Mouse (Mus musculus): Measurements from ENCODE around the gene Unc13d.
A peak's percentile ranks its signal among the peaks of the same experiment; 100 is the strongest.

The Unc13d gene

DNA sequence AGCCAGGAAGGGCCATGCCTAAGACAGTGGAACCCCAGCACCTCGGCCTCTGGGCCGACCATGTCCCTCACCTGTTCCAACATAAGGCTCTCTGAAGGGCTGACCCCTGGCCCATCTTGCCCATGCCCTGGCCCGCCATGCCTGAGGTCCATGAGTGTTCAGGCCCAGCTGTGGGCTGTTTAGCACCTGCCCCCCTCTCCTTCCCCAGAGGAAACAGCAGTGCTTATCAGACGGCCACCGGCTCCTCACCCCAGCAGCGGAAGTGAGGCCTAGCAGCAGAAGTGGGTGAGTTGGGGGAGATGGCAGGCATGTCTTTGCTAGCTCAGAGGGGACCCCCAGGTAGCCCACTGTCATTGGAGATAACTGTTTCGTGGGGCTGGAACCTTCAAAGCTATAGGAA, 925 bp downstream of the Unc13d start:
- no peak for DNase-seq (ENCODE audit: low spot score)

DNA sequence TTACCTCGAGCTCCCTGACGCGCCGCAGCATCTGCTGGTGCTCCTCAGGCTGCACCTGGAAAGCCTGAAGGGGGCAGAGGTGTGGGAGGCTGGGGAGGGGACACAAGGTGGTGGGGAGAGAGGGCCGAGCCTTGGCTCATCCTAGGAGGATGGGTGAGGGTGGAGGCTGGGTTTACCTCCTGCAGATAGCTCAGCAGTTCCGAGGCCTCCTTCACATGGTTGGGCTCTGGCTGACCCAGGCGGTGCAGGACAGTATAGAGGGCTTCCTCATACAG, 1.6 kb downstream of the Unc13d start:
- no peak for DNase-seq (ENCODE audit: low spot score)

DNA sequence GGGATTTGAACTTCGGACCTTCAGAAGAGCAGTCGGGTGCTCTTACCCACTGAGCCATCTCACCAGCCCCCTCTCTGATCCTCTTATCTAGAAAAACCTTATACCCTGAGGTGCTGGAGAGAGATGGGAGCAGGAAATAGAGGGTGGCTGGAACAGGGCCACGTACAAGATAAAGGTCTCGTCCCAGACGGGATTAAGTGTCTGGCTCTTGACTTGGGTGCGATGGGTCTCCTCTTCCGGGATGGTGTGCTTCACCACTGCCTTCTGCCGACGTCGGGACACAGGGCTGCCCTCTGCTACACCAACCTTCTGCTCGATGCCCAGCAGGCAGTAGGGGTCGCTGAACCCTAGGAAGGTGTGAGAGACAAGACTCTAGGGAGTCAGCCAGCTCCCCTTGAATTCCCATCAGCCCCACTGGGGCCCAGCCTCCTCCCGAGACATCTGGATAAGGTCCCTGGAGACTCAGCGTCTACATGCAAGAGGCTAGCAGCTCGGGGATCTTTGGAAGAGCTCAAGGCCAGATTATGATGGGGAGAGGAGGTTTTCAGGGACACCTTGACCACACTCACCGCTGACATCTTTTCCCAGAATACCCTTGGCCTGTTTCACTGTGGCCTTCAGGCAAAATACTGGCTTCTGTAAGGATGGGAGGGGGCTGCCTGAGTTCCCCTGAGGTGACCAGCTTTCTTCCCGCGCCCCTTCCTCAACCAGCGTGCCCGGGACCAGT, 2.1 kb downstream of the Unc13d start:
- DNase-seq (ENCODE audit: low spot score), result no peak

DNA sequence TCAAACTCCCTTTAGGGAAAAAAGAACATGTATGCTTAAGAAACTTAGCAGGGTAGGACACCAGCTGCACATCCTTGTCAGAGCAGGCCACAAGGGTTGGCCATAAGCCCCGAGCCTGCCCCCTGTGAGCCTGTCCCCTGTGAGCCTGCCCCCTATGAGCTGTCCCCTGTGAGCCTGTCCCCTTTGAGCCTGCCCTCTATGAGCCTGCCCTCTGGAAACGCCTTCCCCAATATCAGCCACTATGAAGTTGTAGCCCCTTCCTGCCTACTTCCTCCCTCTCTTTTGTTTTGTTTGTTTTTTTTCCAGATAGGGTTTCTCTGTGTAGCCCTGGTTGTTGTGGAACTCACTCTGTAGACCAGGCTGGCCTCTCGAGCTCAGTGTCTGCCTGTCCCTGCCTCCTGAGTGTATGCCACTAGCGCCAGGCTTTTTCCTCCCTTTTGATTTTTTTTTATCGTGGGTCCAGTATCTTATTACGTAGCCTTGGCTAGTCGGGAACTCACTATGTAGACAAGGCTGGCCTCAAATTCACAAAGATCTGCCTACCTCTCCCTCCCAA, 3.2 kb downstream of the Unc13d start:
- DNase-seq (ENCODE audit: low spot score), result no peak

DNA sequence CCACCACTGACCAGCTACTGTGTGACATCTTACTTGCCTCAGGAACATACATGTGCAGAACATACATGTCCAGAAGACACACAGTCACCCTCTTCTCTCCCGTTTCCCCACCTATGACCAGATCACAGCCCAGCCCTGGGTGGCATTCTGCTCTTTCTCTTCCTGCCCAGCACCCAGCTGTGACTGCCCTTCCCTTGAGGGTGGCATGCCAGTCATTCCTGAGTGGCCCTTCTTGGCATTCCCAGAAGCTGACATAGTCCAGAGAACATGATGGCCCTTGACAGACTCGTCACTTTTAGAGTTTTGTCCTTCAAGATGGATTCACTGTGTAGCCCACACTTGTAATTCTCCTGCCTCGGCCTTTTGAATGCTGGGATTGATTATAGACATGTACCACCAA, 5.2 kb downstream of the Unc13d start:
- DNase-seq (ENCODE audit: low spot score), result no peak

DNA sequence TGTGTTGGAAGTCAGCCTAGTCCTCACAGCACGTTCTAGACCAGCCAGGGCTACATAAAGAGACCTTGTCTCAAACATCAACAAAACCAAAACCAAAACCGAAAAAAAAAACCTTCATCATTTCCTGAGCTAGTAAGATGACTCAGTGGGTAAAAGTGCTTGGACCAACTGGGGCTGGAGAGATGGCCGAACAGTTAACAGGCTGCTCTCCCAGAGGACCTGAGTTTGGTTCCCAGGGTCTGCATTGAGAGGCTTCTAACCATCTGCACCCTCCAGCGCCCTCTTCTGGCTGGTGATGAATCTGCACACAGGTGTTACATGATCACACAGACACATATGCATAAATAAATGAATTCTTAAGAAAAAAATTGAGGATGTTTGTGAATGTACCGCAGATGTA, 6.3 kb downstream of the Unc13d start:
- no peak for DNase-seq (ENCODE audit: low spot score)

DNA sequence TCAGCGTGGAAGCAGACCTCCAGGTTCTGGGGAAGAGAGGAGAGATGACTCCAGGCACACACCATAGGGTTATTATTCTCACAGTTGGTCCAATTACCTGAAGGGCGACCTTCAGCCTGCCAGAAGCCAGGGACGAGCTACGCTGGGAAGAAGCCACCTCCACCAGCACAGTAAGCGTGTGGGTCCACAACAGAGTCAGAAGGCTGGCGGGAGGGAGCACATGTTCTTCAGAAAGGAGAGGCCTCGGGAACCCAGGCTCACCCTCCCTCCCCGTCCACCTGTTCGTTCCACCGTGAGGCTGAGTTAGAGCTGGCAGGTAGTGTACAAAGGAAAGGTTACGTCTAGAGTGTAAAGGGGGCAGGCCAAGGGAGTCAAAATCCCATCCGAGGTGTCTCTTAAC, 12.4 kb downstream of the Unc13d start:
- DNase-seq (ENCODE audit: low spot score), result no peak

DNA sequence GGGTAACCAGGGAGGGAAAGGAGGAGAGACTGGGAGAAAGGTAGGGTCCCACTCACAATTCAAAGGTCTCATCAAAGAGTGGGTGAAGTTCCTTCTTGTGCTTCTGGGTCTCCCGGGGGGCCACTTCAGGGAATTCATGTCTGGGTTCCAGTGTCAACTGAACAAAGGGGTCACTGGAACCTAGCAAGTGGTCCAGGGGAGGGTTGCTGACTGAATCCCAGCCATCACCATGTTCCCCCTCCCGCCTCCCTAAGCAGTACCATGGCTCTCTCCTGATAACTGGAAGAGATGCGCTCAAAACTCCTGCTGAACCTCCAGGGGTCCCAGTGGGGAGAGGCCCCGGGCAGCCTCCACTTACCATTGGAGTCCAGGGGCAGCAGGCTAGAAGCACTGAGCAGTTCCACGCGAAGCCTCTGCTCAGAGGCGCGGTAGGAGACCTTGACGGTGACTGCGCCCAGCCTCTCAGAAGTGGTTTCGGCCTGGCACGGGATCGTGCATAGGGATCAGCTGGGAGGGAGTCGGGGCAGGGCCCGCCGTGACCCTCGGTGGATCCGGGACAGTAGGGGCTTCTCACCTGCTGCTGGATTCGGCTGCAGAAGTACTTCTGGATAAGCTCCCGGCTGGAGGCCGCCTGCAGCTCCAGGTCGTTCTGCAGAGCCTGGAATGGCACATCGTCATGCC, 13.4 kb downstream of the Unc13d start:
- DNase-seq (ENCODE audit: low spot score), result no peak

DNA sequence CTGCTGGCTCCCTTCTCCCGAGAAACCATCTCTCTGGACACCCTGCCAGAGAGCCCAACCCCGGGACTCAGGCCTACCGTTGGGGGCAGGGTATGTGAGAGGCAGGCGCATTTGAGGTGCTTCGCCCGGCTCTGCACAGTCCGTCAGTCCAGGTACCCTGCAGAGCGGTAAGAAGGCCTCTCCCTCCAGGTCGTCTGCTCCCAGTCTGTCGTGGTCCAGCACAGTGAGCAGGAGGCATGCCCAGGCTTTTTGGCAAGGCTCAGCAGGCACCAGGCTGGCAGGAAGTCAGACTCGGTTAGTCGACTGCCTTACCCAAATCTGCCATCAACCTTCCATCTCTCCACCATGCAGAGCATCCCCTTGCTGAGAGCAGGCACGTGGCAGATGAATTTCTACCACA, 14.2 kb downstream of the Unc13d start:
- no peak for DNase-seq (ENCODE audit: low spot score)

DNA sequence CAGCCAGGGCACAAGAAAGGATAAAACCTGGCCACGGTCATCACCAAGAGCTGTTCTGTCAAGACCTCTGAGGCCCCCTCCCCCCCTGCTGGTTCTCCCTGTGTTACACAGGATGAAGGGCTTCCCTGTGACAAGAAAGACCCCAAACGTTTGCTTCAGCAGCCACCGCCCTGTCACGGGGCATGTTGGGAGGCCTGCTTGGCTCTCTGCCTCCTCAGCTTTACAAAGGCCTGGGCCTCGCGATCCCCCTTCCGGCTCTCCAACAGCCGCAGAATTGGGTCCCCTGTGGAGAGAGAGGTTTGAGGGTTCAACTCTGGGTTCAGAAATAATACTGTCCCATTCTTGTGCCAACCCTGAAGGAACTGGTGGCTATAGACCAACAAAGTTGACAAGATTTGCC, 15.2 kb downstream of the Unc13d start:
- no peak for DNase-seq (ENCODE audit: low spot score)

DNA sequence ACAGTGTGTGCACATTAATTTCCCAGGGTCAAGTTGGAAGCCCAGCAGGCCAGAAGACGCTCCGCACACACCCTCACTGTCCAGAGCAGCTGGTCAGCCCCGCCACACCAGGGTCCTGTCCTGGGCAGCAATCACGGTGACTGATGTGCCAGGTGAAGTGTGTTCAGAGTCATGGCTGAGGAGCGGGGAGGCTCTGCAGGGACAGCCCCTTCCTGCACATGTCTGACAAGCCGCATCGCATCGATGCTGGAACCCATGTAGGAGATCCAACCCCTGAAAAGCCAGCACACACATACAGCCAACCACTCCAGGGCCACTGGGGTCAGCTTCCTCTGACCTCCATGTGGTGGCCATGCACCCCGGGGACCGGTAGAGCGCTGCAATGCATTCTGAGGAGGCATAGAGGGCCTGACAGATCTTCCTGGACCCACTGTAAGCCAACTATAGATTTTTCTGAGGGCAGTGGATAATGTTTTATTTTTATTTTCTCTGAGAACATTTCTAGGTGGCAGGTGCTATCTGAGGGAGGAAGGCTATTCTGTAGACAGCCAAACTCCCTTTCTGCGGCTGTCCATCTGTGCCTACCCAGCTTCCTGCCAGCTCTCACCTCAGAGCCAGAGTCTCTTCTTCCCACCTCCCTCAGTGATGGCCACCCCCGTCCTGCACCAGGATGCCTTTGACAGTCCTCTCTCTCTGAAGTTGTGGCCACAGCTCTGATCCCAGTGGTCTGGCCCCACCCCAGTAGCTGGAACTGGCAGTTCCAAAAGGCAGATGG, 15.9 kb downstream of the Unc13d start:
- DNase-seq (ENCODE audit: low spot score), result no peak

DNA sequence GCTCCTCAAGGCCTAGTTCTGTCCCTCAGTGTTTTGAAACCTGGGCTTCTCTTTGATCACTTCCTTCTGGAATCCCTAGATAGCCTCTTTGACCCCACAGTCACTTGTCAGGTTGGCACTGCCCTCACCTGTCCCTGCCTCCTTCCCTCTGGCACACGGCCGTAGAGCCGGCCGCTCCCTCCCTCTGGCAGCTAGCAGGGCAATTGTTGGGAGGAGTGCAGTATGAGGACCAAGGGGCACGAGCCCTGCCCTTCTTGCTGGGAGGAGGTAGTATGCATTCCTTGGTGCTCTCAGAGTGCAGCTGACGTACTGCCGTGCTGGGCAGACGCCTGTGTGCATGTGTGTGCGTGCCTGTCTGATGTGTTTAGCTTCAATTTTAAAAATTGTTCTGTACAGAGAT, 17.2 kb downstream of the Unc13d start:
- peak; percentile 57 for DNase-seq (ENCODE audit: low spot score)

DNA sequence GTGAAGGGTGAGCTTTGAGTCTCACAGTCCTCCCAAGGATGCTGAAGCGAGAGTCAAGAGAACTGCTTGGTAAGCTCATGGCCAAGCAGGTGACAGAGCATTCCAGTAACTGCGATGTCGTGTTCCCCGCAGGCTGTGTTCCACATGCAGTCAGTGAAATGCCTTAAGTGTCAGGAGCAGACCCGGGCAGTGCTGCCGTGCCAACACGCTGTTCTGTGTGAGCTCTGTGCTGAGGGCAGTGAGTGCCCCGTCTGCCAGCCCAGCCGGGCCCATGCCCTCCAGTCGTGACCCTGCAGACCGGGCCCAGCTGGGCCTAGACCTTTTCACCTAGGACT, 18.1 kb downstream of the Unc13d start:
- no peak for DNase-seq (ENCODE audit: low spot score)

DNA sequence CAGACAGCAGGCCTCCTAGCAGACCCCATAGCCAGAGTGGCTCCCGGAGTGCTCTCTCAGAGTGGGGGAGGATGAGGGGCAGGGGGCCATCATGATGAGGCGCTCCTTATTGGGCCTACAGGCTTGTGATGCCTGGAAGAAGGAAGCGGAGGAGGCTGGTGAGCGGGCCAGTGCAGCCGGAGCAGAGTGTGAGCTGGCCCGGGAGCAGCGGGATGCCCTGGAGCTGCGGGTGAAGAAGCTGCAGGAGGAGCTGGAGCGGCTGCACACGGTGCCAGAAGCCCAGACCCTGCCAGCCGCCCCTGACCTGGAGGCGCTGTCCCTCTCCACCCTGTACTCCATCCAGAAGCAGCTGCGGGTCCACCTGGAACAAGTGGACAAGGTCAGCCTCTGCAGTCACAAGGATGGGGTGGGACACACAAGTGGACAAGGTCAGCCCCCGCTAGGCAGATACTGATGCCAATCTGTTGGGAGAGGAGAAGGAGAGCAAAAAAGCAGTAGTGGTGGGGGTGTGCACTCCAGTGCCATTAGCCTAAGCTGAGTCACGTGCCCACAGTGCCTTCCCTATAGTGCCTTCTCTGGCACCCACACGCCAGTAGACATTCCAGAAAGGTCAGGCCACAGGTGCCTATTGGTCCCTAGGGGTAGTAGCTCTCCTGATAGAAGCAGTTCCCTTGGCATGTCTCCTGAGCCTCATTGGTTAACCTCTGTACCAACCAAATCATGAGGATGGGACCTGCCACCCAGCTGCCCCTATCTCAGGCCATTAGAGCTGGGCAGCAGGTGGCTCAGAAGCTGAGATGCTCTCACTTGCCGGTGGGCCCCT, 18.7 kb downstream of the Unc13d start:
- DNase-seq (ENCODE audit: low spot score), result no peak

DNA sequence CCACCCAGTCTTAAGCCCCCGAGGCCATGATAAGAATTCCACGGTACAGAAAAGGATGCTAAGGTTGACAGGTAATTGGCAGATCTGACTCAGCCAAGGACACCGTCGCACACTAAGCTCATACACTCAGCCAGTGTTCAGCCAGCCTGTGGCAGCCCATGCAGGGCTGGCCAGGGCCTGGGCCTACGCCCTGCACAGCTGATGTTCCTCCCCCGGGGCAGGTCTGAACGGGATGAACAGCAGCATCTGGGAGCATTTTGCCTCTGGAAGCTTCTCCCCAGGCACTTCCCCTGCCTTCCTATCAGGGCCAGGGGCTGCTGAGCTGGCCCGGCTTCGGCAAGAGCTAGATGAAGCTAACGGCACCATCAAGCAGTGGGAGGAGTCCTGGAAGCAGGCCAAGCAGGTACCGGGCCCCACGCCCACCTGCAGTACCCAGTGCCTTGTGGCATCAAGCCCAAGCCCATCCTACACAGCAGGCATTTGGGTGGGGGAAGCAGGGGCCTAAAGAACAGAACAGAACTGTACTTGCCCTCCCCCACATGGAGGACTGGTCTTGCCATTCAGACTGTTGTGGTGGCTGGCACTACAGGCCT, 19.6 kb downstream of the Unc13d start:
- no peak for DNase-seq (ENCODE audit: low spot score)

DNA sequence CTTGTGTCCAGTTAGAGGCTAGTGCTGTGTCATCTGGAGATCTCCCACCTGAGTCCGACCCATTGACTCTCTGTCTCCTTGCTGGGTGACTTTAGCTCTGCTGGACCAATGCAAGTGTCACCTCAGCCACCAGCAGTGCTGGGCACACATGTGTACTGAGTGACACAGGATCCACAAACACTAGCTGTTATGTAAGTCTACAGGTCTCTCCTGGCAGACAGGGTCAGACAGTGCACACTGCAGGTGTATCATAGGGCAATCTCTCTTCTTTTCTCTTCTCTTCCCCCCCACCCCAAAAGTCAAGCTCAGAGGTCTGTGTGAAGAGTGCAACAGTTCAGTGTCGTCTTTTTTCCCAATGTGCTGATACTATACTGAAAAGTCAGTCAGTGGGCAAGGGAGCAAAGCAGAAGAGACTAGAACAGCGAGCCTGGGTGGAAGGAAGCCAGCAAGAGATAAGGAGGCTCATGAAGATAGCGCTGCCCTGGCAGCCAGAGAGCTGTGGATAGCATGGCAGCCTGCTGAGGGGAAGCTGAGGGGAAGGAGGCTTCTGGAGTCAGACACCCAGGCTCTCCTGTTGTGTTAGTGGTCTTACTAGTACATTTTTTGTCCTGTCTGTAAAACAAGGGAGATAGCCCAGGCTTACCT, 20.4 kb downstream of the Unc13d start:
- DNase-seq (ENCODE audit: low spot score), result no peak

DNA sequence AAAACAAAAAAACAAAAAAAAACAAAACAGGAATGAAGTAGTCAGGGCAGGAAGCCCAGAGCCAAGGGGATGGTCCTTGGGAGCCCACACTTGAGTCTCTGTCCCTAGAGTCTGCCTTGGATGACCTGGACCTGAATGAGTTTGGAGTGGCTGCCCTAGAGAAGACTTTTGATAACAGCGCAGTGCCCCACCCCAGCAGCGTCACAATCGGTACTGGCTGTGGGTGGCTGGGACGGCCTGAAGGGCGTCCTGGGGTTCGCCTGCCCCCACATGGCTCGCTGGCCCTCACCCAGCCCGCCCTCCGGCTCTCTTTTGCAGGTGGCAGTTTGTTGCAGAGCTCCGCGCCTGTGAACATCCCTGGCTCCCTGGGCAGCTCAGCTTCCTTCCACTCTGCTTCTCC, 21.9 kb downstream of the Unc13d start:
- DNase-seq (ENCODE audit: low spot score), result no peak

DNA sequence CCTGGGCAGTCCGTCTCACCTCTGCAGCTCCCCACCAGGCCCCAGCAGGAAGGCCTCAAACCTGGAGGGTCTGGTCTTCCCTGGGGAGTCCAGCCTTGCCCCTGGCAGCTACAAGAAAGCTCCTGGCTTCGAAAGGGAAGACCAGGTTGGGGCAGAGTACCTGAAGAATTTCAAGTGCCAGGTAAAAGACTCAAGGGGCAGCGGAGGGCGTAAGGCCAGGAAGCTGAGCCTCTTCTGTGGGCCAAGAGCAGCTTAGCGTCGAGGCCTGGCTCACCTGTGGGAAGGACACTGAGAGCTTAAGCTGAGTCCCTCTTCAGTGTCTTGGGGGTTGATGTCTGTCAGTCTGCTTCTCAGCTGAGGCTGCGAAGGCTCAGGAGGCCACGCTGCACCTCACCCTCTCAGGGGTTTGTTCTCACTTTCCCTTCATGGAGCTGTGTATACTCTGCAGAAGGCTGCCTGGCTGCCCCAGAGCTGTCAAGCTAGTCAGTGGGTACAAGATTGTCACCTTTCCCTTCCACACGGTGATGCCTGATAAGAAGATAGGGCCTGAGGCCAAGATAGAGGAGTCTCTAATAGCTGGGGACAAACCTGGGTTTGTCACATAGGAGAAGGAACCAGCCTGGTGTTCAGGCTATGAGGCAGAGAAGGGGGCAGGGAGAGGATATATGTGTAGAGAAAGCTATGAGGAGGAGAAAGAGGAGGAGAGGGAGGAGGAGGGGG, 24.1 kb downstream of the Unc13d start:
- no peak for DNase-seq (ENCODE audit: low spot score)

DNA sequence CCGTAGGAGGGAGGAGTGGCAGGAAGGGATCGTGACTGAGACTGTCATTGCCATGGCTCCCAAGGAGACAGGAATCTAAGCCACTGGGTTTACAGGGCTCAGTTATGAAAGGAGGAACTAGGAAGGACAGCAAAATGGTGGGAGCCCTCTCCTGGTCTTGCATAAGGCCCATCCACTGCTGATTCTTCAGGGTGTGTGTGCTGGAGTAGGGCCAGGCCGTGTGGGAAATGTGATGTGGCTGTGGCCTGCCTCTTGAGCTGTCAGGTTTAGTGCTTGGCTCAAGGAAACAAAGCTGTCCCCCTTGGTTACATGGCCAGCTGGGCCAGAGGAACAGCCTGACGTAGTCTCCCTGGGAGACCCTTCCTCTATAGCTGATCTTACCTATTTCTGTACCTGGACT, 27.6 kb downstream of the Unc13d start:
- no peak for DNase-seq (ENCODE audit: low spot score)

DNA sequence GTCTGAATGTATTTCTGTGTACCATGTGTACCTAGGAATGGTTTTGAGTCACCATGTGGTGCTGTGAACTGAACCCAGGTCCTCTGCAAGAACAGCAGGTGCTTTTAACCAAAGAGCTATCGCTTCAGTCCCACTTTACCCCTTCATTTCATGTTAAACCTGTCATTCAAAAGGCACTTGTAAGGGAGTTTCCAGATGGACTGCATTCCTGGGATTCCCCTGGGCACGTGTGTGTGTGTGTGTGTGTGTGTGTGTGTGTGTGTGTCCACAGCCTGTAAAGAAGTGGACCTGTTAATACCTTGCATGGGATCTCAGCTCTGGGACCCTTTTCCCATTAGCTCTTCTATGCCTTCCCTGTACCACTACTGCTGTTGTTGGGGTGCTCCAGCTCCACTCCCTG, 28.2 kb downstream of the Unc13d start:
- no peak for DNase-seq (ENCODE audit: low spot score)

DNA sequence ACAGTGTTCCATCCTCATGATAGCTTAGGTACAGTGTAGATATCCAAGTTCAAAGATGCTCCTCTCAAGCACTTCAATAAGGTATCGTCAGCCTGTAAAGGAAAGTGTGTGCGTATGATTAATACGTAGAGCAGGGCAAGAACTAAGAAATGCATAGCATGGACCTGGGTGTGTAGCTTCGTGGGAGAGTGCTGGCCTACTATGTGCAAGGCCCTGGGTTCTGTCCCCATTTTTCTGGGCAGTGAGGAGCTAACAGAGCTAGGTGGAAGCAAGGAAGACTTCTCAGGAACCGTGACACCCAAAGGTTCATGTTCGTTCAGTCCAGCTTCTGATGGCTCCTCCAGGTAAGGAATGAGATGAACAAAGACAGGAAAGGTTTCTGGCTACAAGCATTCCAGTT, 32.6 kb downstream of the Unc13d start:
- no peak for DNase-seq (ENCODE audit: low spot score)

Measured in urinary bladder, postnatal 14 days (tissue).